Mouse (Mus musculus): Measurements from ENCODE around the gene Prkaca.
A peak's percentile ranks its signal among the peaks of the same experiment; 100 is the strongest.
"Not testable (repeated sequence)": the region's sequence is repeated elsewhere in the genome, so short reads cannot be mapped to it uniquely, and the experiment has no call there.

The Prkaca gene

GRCm38 (mm10) chr8:83973161-83974031, 603 bp downstream of the Prkaca start:
- ATAC-seq (ENCODE audit: insufficient number of reproducible peaks, low FRiP score, low TSS enrichment), result peak; percentile 9; the same call in 1 of the 2 replicates

DNA sequence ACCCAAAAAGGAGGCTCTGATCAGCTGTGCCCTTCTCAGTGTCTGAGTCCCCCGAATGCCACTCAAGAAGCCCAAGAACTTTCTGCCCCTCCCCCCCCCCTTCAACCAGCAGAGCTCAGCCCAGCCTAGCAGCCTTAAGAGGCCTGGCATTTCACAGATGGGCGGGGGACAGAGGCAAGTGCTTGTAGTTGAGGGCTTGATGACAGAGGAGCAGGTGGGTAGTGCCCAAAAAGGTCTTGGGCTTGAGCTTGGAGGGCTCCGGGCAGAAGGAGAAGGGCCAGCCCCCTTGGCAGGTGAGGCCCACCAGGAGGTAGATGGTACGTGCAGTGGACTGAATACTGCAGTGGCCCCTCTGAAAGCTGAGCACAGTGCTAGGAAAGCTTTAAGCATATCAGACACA, 1.7 kb downstream of the Prkaca start:
- ATAC-seq (ENCODE audit: insufficient number of reproducible peaks, low FRiP score, low TSS enrichment), result no peak

DNA sequence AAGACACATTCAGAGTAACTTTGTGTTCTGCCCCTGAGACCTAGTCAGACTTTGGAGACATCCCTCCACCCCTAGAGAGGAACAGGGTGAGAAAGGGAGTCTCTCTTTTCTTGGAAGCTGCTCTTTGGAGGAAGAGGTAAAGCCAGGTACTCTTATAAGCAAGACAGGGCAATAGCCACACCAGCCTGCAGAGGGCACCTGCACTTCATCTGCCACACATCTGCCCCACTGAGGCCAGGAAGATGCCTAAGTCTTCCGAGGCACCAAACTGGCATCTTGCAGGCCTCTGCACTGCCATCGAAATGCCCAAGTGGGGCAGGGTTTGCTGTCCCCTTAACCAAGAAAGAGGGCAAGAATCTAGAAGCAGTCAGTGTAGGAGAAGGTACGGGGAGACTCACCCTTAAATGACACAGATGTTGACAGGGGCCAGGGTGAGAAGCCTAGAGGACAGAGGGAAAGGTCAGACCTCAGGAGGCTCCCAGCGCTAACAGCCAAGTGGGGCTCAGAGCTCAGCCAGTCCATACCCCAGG, 3.4 kb downstream of the Prkaca start:
- no peak for ATAC-seq (ENCODE audit: insufficient number of reproducible peaks, low FRiP score, low TSS enrichment)

GRCm38 (mm10) chr8:83976779-83977350, 4.1 kb downstream of the Prkaca start:
- ATAC-seq (ENCODE audit: insufficient number of reproducible peaks, low FRiP score, low TSS enrichment), result no peak

GRCm38 (mm10) chr8:83977646-83978045, 4.9 kb downstream of the Prkaca start:
- no peak for ATAC-seq (ENCODE audit: insufficient number of reproducible peaks, low FRiP score, low TSS enrichment)

- ATAC-seq (ENCODE audit: insufficient number of reproducible peaks, low FRiP score, low TSS enrichment), result no peak
These were observed 5.4 kb downstream of the Prkaca start for GRCm38 (mm10) chr8:83978200-83978599.

DNA sequence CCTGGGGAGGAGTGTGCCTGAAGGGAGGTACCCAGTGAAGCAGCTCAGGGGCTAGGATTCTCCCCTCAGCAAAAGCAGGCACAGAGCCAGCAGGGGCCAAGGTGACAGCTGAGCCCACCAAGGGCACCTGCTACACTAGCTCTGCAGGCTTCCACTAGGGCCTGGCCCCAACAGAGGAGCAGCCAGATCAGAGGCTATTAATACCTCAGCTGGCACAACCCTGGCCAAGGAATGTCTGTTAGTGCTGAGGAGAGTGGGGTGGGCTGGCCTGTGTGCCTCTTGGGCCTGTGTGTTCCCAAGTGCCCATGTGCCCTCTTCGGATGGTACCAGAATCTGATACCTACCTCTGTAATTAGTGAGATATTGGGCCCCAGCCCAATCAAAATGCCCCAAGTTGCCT, 7.5 kb downstream of the Prkaca start:
- ATAC-seq (ENCODE audit: insufficient number of reproducible peaks, low FRiP score, low TSS enrichment), result 0 out of 2 replicates have a peak, but pooled peaks have one; percentile 12

- no peak for ATAC-seq (ENCODE audit: insufficient number of reproducible peaks, low FRiP score, low TSS enrichment)
These were observed 8.1 kb downstream of the Prkaca start for GRCm38 (mm10) chr8:83980845-83981244.

GRCm38 (mm10) chr8:83981533-83981932, 8.7 kb downstream of the Prkaca start:
- ATAC-seq (ENCODE audit: insufficient number of reproducible peaks, low FRiP score, low TSS enrichment), result no peak; the same call in 1 of the 2 replicates

DNA sequence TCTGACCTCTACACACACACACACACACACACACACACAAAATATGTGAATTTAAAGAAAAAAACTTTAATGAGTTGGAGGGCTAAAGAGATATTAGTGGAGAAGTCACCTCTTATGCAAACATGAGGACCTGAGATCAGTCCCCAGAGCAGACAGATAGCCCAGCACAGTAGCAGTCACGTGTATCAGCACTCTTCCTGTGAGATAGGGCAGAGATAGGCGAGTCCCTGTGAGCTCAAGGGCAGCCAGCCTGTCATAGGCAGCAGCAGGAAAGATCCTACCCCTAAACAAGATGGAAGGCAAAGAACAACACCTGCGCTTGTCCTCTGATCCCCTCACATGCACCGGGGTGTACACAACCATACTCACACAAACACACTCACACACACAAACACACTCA, 9.7 kb downstream of the Prkaca start:
- ATAC-seq (ENCODE audit: insufficient number of reproducible peaks, low FRiP score, low TSS enrichment), result no peak

GRCm38 (mm10) chr8:83983222-83983621, 10.4 kb downstream of the Prkaca start:
- not testable (repeated sequence) for ATAC-seq (ENCODE audit: insufficient number of reproducible peaks, low FRiP score, low TSS enrichment)

GRCm38 (mm10) chr8:83989243-83989642, 16.4 kb downstream of the Prkaca start:
- no peak for ATAC-seq (ENCODE audit: insufficient number of reproducible peaks, low FRiP score, low TSS enrichment)

DNA sequence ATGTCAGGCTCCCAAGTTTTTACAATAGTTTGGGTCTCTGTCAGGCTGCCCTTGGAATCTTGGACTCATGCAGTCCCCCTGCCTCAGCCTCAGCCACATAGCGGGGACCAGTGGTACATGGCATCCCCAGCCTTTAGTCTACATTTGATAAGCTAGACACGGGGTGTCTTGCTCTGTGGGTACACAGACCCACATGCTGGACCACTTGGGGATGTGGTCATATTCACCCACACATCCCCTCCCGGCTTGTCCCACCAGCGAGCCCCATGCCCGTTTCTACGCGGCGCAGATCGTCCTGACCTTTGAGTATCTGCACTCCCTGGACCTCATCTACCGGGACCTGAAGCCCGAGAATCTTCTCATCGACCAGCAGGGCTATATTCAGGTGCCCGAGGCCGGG, 17.4 kb downstream of the Prkaca start:
- ATAC-seq (ENCODE audit: insufficient number of reproducible peaks, low FRiP score, low TSS enrichment), result no peak

- no peak for ATAC-seq (ENCODE audit: insufficient number of reproducible peaks, low FRiP score, low TSS enrichment)
These were observed 19.7 kb downstream of the Prkaca start for GRCm38 (mm10) chr8:83992488-83992887.

- ATAC-seq (ENCODE audit: insufficient number of reproducible peaks, low FRiP score, low TSS enrichment), result no peak
These were observed 21.2 kb downstream of the Prkaca start for GRCm38 (mm10) chr8:83994030-83994429.

DNA sequence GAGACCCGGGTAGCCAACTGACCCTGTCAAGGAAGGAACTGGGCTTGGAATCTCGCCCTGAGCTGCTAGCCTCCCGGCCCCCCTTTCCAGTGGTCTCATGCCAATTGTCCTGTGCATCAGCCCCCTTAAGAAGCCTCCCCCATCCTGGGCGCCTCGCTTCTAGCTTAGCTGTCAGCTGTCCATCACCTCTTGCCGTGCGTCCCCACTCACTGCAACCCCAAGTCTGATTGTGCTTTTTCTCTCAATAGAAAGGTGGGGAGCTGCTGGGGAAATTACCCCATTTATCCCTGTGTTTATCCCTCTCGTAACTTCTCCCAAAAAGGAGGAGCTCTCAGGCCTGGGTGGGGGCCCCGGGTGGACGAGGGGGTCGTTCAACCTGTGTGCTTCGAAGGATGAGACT, 23.2 kb downstream of the Prkaca start:
- no peak for ATAC-seq (ENCODE audit: insufficient number of reproducible peaks, low FRiP score, low TSS enrichment)

DNA sequence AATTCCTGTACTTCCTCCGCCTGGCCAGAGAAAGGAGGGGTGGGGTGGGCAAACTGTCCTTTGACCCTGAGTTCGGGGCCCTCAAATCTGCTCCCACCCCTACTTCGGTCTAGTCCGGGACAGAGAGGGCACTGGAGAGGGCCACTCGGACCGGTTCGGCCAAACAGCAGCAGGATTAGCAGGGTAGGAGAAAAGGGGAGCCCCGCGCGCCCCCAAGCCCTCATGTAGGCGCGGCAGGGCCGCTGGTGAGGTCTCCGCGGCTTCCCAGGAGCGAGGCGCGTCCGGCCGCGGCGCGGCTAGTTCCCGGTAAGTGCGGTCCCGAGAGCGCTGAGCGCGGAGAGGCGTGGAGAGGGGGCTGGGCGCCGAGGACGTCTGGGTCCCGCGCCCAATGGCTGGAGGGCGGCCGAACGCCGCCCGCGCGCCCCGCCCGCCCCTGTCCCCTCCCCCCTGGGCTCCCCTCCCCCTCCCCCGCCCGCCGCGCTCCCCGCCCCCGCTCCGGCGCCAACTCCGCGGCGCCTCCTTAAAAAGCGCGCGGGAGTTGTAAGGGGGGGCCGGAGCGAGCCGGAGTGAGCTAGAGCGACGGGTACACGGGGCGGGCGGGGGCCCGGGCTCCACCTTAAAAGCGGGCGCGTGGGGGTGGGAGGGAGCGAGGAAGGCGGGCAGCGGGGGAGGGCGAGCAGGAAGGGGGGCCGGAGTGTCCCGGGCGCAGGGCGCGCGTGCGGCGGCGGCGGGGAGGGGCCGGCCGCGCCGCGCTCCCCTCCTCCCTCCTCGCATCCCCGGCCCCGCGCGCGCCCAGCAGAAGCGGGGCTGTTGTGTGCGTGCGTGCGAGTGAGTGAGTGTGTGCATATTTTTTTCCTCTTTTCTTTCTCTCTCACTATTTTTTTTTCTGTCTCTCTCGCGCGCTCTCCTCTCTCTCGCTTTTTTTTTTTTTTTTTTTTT, 24.0 kb downstream of the Prkaca start:
- ATAC-seq (ENCODE audit: insufficient number of reproducible peaks, low FRiP score, low TSS enrichment), result peak; percentile 49; the same call in 1 of the 2 replicates

GRCm38 (mm10) chr8:83997511-83998141, 24.8 kb downstream of the Prkaca start, which contains the start of gene Samd1:
Gene Samd1, plus strand, starts transcription at chr8:83997672.
- ATAC-seq (ENCODE audit: insufficient number of reproducible peaks, low FRiP score, low TSS enrichment), result no peak

DNA sequence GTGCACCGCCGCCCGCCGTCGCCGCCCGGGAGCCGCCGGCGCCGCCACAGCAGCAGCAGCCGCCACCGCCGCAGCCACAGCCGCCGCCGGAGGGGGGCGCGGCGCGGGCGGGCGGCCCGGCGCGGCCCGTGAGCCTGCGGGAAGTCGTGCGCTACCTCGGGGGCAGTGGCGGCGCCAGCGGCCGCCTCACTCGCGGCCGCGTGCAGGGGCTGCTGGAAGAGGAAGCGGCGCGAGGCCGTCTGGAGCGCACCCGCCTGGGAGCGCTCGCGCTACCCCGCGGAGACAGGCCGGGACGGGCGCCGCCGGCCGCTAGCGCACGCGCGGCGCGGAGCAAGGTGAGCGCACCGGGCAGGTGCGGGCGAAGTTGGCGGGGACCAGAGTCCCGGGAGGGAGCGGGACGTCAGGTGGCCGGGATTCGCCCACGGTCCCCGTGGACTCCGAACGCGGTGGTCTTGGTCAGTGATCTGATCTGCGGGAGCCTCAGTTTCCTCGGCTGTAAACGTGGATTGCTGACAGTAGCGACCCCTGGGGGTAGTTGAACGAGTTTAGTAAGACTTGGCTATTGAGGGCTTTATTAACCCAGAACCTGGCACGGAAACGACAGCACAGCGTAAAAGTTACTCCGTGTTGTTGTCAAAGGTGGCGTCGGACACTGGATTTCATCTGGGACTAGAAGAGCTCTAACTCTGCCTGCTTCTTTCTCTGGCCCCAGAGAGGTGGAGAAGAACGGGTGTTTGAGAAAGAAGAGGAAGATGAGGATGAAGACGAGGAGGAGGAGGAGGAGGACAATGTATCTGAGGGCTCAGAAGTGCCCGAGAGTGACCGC, 25.7 kb downstream of the Prkaca start:
- ATAC-seq (ENCODE audit: insufficient number of reproducible peaks, low FRiP score, low TSS enrichment), result no peak
